Mouse (Mus musculus): ENCODE measurements at regions not wholly inside any gene's neighbourhood (a gene's known extent, or its start where the extent isn't known, plus 50 kb on each side); places are given as distances from the start of the nearest gene placed in this dataset.

DNA sequence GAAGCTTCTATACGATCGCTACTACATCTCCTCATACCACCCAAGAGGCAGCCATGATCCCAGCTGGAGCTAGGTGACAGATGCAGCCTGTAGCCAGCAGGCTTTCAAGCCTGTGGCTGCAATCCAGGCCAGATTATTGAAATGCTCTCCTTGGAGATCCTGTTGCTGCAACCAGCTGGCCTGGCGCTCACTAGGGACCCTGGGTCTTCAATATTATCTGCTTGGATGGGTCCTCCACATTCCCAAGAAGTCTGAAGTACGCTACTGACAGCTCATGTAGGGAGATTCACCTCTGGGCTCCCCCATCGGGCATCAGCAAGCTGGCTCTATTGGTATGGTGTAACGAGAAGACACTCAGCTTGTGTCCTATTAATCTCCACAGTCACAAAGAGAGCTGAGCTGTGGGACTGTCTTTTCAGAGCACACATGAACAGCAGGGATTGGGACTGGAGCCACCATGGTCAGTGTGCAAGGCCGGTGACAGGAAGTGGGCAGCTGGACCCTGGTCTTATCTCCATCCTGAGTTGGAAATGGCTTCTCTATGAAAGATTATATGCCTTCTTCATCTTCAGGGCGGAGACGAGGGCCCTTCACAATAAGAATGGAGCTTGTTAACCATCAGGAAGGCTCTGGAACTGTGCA is 93.6 kb upstream of the Neo1 start:
- H3K36me3 ChIP-seq (ENCODE audit: insufficient read depth) = no peaks in the 10 kb centered on the region
- WGBS = 74% methylated on average over 9 of the region's 9 CpGs
- no peak overlapping the region for H3K9ac ChIP-seq
- H3K27ac ChIP-seq (ENCODE audit: low read depth, low read length) = no peak overlapping the region
- H3K9me3 ChIP-seq (ENCODE audit: low read length) = no peaks in the 10 kb centered on the region
- no peak overlapping the region for H3K4me3 ChIP-seq (ENCODE audit: low read depth, low read length)
- TF ChIP-seq CTCF (IDR thresholded peaks at IDR 0.05; ENCODE audit: low read depth) = no peak
- H3K4me1 ChIP-seq (ENCODE audit: insufficient read depth) = no peaks in the 10 kb centered on the region
- no peak for ATAC-seq
- no peaks in the 10 kb centered on the region for H3K27me3 ChIP-seq (ENCODE audit: insufficient read depth, low read length)
- H3K4me2 ChIP-seq (ENCODE audit: low read depth) = no peak overlapping the region
- no peak for DNase-seq

DNA sequence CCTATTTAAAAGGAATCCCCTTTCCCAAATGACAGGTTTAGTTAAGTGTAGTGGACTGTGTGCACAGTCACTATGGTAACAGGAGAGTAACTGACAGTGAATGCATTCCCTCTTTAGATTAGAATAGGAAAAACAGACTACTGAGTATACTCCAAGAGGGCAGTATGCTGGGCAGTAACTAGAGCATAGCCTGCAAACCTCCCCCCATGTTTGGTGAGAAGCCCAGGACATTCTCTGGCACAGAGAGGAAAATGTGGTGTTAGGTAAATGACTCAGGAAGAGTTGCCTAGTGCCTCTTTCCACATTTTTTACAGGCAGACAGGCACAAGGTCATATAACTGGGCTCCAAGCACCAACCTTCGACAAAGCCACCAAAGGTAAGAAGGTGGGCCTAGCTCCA is 93.0 kb upstream of the Neo1 start:
- Histone ChIP-seq H3K36me3 (ENCODE audit: insufficient read depth) (no peaks in the 10 kb centered on the region), H3K27ac (ENCODE audit: low read depth, low read length) (no peak overlapping the region), H3K4me3 (ENCODE audit: low read depth, low read length) (no peak overlapping the region), H3K4me1 (ENCODE audit: insufficient read depth) (no peaks in the 10 kb centered on the region), H3K9ac (no peak overlapping the region), H3K27me3 (ENCODE audit: insufficient read depth, low read length) (no peaks in the 10 kb centered on the region), H3K4me2 (ENCODE audit: low read depth) (no peak overlapping the region), H3K9me3 (ENCODE audit: low read length) (no peaks in the 10 kb centered on the region)
- WGBS = 96% methylated on average over 1 of the region's 1 CpGs
- TF ChIP-seq CTCF (IDR thresholded peaks at IDR 0.05; ENCODE audit: low read depth) = no peak
- DNase-seq (no peak), ATAC-seq (0 out of 2 replicates have a peak, but pooled peaks have one; percentile 8)

DNA sequence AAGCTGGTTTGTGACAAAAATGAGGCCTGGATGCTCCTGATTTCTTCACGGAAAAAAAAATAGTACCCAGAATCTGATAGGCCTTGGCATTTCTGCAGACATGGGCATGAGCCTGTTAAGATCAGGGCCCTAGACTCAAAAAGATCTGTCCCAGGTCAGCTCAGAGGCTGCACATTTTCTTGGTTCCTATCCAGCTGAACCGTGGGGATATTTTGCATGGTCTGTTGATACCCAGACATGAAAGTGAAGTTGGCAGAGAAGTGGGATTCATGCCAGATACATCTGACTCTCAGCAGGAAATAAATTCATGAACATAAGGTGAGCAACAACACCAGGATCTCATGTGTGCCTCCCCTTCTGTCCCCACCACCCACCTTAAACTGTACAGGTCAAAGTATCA is 91.8 kb upstream of the Neo1 start:
- no peak for TF ChIP-seq CTCF (IDR thresholded peaks at IDR 0.05; ENCODE audit: low read depth)
- no peaks in the 10 kb centered on the region for H3K4me1 ChIP-seq (ENCODE audit: insufficient read depth)
- no peaks in the 10 kb centered on the region for H3K36me3 ChIP-seq (ENCODE audit: insufficient read depth)
- WGBS = 63% methylated on average over 2 of the region's 2 CpGs
- no peak overlapping the region for H3K9ac ChIP-seq
- no peaks in the 10 kb centered on the region for H3K9me3 ChIP-seq (ENCODE audit: low read length)
- ATAC-seq (no peak), DNase-seq (no peak)
- H3K27me3 ChIP-seq (ENCODE audit: insufficient read depth, low read length) = no peaks in the 10 kb centered on the region
- no peak overlapping the region for H3K4me2 ChIP-seq (ENCODE audit: low read depth)
- H3K4me3 ChIP-seq (ENCODE audit: low read depth, low read length) = no peak overlapping the region
- no peak overlapping the region for H3K27ac ChIP-seq (ENCODE audit: low read depth, low read length)

DNA sequence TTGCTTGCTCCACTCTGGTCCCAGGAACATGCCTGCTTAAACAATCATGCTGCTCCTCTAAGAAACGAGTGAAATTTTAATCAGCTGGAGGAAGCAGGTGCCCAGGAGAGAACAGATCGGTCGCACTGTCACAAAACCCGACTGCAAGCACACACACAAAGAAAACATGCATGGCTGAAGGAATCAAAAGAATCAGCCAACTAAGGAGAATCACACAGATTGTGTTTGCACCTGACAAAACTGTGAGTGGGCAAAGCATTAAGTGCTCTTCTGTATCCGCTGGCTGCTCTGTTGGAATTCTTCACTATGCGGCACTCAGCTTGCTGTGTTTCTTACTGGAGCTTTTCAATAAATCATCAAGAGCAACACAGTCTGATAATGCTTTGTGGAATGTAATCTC is 89.6 kb upstream of the Neo1 start:
- H3K27ac ChIP-seq (ENCODE audit: low read depth, low read length) = no peak overlapping the region

DNA sequence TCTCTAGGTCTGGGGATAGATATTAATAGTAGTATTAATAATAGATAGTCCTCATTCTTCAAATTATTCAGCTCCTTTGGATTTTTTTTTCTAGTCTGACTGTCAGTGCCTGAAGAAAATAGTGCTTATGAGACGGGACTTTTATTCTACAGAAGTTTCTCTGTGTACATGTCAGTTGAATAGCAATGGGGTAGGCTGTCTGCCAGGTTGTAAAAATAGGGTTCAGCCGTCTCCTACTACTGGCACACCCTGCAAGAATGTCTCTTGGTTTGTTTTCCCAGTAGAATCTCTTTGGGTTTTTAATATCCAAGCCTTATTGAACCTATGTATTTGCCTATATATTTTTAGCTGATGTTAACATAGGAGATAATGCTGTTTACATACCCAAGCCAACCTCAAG is 80.3 kb upstream of the Neo1 start:
- no peak for TF ChIP-seq CTCF (IDR thresholded peaks at IDR 0.05; ENCODE audit: low read depth)
- no peak overlapping the region for H3K4me2 ChIP-seq (ENCODE audit: low read depth)
- H3K36me3 ChIP-seq (ENCODE audit: insufficient read depth) = no peaks in the 10 kb centered on the region
- no peak overlapping the region for H3K9ac ChIP-seq
- no peaks in the 10 kb centered on the region for H3K9me3 ChIP-seq (ENCODE audit: low read length)
- no peak overlapping the region for H3K27ac ChIP-seq (ENCODE audit: low read depth, low read length)
- DNase-seq (peak; percentile 51), ATAC-seq (no peak; the same call in 1 of the 2 replicates)
- H3K4me1 ChIP-seq (ENCODE audit: insufficient read depth) = no peaks in the 10 kb centered on the region; the same call in 1 of the 2 replicates
- H3K4me3 ChIP-seq (ENCODE audit: low read depth, low read length) = no peak overlapping the region
- H3K27me3 ChIP-seq (ENCODE audit: insufficient read depth, low read length) = no peaks in the 10 kb centered on the region
- WGBS = 17% methylated on average over 2 of the region's 2 CpGs

More for the DNA sequence above, 89.6 kb upstream of the Neo1 start:
- WGBS = 28% methylated on average over 6 of the region's 6 CpGs
- DNase-seq (peak; percentile 52), ATAC-seq (peak; percentile 47)
- TF ChIP-seq CTCF (IDR thresholded peaks at IDR 0.05; ENCODE audit: low read depth) = no peak
- no peak overlapping the region for H3K9ac ChIP-seq
- no peak overlapping the region for H3K4me2 ChIP-seq (ENCODE audit: low read depth)
- no peaks in the 10 kb centered on the region for H3K27me3 ChIP-seq (ENCODE audit: insufficient read depth, low read length)
- no peaks in the 10 kb centered on the region for H3K9me3 ChIP-seq (ENCODE audit: low read length)
- no peaks in the 10 kb centered on the region for H3K36me3 ChIP-seq (ENCODE audit: insufficient read depth)
- H3K4me1 ChIP-seq (ENCODE audit: insufficient read depth) = no peaks in the 10 kb centered on the region
- H3K4me3 ChIP-seq (ENCODE audit: low read depth, low read length) = no peak overlapping the region

DNA sequence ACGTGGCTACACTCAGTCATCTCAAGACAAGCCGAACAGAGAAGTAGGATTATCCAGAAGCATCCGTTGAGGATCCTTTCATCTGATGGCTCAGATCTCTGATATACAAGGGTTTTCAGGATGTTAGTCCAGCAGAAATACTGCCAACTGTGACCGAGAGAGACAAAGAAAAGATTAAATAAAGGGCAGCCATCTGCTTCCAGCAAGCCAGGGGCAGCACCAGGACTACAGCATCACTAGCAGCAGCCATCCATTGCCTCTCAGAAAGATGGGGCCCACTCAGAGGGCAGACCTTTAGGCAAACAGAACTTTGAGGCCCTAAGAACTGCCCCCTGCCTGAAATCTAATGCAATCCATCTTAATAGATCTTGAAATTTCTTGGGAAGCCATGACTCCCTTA is 77.6 kb upstream of the Neo1 start:
- no peak for ATAC-seq

DNA sequence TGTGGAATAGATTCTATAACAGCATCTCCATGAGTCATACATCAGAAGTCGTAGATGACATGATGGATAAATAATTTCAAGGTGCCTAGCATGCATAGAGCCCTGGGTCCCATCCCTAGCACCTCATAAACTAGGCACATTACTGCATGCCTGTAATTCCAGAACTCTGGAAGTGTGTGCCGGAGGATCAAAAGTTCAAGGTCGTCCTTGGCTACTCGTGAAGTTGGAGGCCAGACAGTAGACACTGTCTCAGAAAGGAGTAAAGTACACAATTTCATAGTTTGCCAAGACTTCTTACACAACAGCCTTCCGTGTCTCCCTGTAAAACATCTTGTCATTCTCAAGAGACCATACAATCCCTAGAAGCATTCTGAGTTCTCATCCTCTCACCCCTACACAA is 63.5 kb upstream of the Neo1 start:
- ATAC-seq (no peak), DNase-seq (no peak)
- Histone ChIP-seq H3K4me1 (ENCODE audit: insufficient read depth) (peaks cover 25% of the 10 kb centered on the region; the same call in 1 of the 2 replicates), H3K9me3 (ENCODE audit: low read length) (no peaks in the 10 kb centered on the region), H3K4me2 (ENCODE audit: low read depth) (no peak overlapping the region), H3K27me3 (ENCODE audit: insufficient read depth, low read length) (no peaks in the 10 kb centered on the region), H3K36me3 (ENCODE audit: insufficient read depth) (no peaks in the 10 kb centered on the region), H3K27ac (ENCODE audit: low read depth, low read length) (no peak overlapping the region), H3K9ac (no peak overlapping the region), H3K4me3 (ENCODE audit: low read depth, low read length) (no peak overlapping the region)
- no peak for TF ChIP-seq CTCF (IDR thresholded peaks at IDR 0.05; ENCODE audit: low read depth)
- WGBS = 93% methylated on average over 5 of the region's 5 CpGs

More for the DNA sequence above, 77.6 kb upstream of the Neo1 start:
- no peak overlapping the region for H3K4me3 ChIP-seq (ENCODE audit: low read depth, low read length)
- H3K4me1 ChIP-seq (ENCODE audit: insufficient read depth) = no peaks in the 10 kb centered on the region; the same call in 1 of the 2 replicates
- H3K9me3 ChIP-seq (ENCODE audit: low read length) = no peaks in the 10 kb centered on the region
- H3K27me3 ChIP-seq (ENCODE audit: insufficient read depth, low read length) = no peaks in the 10 kb centered on the region
- H3K27ac ChIP-seq (ENCODE audit: low read depth, low read length) = no peak overlapping the region
- H3K9ac ChIP-seq = no peak overlapping the region
- no peak for DNase-seq
- no peak for TF ChIP-seq CTCF (IDR thresholded peaks at IDR 0.05; ENCODE audit: low read depth)
- H3K36me3 ChIP-seq (ENCODE audit: insufficient read depth) = no peaks in the 10 kb centered on the region
- H3K4me2 ChIP-seq (ENCODE audit: low read depth) = no peak overlapping the region
- 43% methylated on average over 4 of the region's 4 CpGs for WGBS

All from forebrain, postnatal 0 days (tissue).